Mouse (Mus musculus) bone marrow macrophage, adult 2 months (primary cell): ENCODE measurements around the gene Zfp784.

Experiments
- CTCF ChIP-seq: IDR thresholded peaks from 2 replicates; pipeline ENCODE4 v1.5.1; 2012; ENCODE audit warnings: low read depth, mild to moderate bottlenecking, low read length, moderate library complexity
- POLR2A ChIP-seq: IDR thresholded peaks from 2 replicates; pipeline ENCODE4 v1.6.1; 2012; ENCODE audit warnings: mild to moderate bottlenecking, low read depth, low read length, borderline replicate concordance

- TF ChIP-seq CTCF (no peak), POLR2A (no peak)
These were observed 15.4 kb upstream of the Zfp784 start for GRCm38 (mm10) chr7:5053456-5054179.
